Mouse (Mus musculus) adrenal gland, postnatal 10 days (tissue): Measurements from ENCODE around the gene Ccr4. TPM values are rescaled to one million over a fixed set of nuclear protein-coding genes. Genes with fewer than 3 reads are reported as not detected.

Experiments used
- DNase-seq: peaks from one replicate; pipeline ENCODE4 v3.0.0; 2021; ENCODE audit warnings: mixed read lengths
- total RNA-seq, 2 experiments: library from RNA; stranded (reverse); gene quantifications; 2 replicates each; pipeline ENCODE4 v1.2.3; 2021

Ccr4 gene
- total RNA-seq, 2 experiments from 2014 or later = 0.09 TPM; not detected in 1

GRCm38 (mm10) chr9:114468701-114469100 is 36.0 kb downstream of the Ccr4 start:
- DNase-seq = no peak

GRCm38 (mm10) chr9:114468217-114468616 is 36.5 kb downstream of the Ccr4 start:
- no peak for DNase-seq

GRCm38 (mm10) chr9:114466871-114467270 is 37.8 kb downstream of the Ccr4 start:
- DNase-seq = no peak

GRCm38 (mm10) chr9:114465442-114465841 is 39.3 kb downstream of the Ccr4 start:
- no peak for DNase-seq

GRCm38 (mm10) chr9:114462569-114462968 is 42.1 kb downstream of the Ccr4 start:
- no peak for DNase-seq

- DNase-seq = no peak
Measured at GRCm38 (mm10) chr9:114458436-114458835, 46.3 kb downstream of the Ccr4 start.

- DNase-seq = no peak
Measured at GRCm38 (mm10) chr9:114455420-114455819, 49.3 kb downstream of the Ccr4 start.

GRCm38 (mm10) chr9:114452418-114452817 is 52.3 kb downstream of the Ccr4 start:
- no peak for DNase-seq

- DNase-seq = no peak
Measured at GRCm38 (mm10) chr9:114451615-114452014, 53.1 kb downstream of the Ccr4 start.

- DNase-seq = no peak
Measured at GRCm38 (mm10) chr9:114449120-114449754, 55.5 kb downstream of the Ccr4 start.

- DNase-seq = no peak
Measured at GRCm38 (mm10) chr9:114448700-114449099, 56.0 kb downstream of the Ccr4 start.

- DNase-seq = no peak
Measured at GRCm38 (mm10) chr9:114446887-114447286, 57.8 kb downstream of the Ccr4 start.

GRCm38 (mm10) chr9:114443351-114443750 is 61.4 kb downstream of the Ccr4 start:
- no peak for DNase-seq

GRCm38 (mm10) chr9:114442893-114443292 is 61.8 kb downstream of the Ccr4 start:
- DNase-seq = no peak

- DNase-seq = no peak
Measured at GRCm38 (mm10) chr9:114442225-114442624, 62.5 kb downstream of the Ccr4 start.

- DNase-seq = no peak
Measured at GRCm38 (mm10) chr9:114440548-114440947, 64.2 kb downstream of the Ccr4 start.

Other genes starting within 250 kb of the Ccr4 start
- gene Bcl2a1c, start 174.8 kb downstream of the Ccr4 start, total RNA-seq = not detected
- gene Crtap, start 114.2 kb downstream of the Ccr4 start, total RNA-seq = 10 to 100 TPM; 89.9 to 96.4 TPM
- 10 to 100 TPM; 24.8 to 26.9 TPM for gene Glb1, start 103.8 kb downstream of the Ccr4 start, total RNA-seq
- 1 to 10 TPM; 4.4 to 7.4 TPM for gene Tmppe, start 103.8 kb downstream of the Ccr4 start, total RNA-seq
- not detected for gene C130032M10Rik, start 10.8 kb upstream of the Ccr4 start, total RNA-seq
- under 1 TPM in 1 of 2 experiments, not detected in 1; 0.09 TPM for gene Trim71, start 59.5 kb upstream of the Ccr4 start, total RNA-seq
- gene Cnot10, start 135.3 kb upstream of the Ccr4 start, total RNA-seq = 10 to 100 TPM; 36.0 to 39.9 TPM
- 10 to 100 TPM; 38.3 to 41.0 TPM for gene Dync1li1, start 183.9 kb upstream of the Ccr4 start, total RNA-seq
- gene Cmtm6, start 226.2 kb upstream of the Ccr4 start, total RNA-seq = 10 to 100 TPM; 59.4 to 61.0 TPM